Mouse (Mus musculus): ENCODE data around the gene Muc5b. TPM values are rescaled to one million over a fixed set of nuclear protein-coding genes. Genes with fewer than 3 reads are reported as not detected.
"Not testable (repeated sequence)": the region's sequence is repeated elsewhere in the genome, so short reads cannot be mapped to it uniquely, and the experiment has no call there.

The Muc5b gene
- polyA plus RNA-seq (2015; fragmentation: Nextera tagmentation; extraction: Ambion mirVana), result 0.03 TPM in 1 of 2 replicates, not detected in the other

GRCm38 (mm10) chr7:141838779-141839178 is at the start of gene Muc5b:
TSS of gene Muc5b (plus strand) at chr7:141839070.
- ATAC-seq (ENCODE audit: low FRiP score, low read depth), result no peak
- Histone ChIP-seq H3K9ac (no peak within 1 kb of the TSS), H3K4me1 (no peaks in the 10 kb centered on the region), H3K4me2 (replicated peaks) (no peak within 1 kb of the TSS), H3K36me3 (no peaks in the 10 kb centered on the region), H3K27ac (no peak within 1 kb of the TSS), H3K27me3 (no peaks in the 10 kb centered on the region), H3K4me3 (no peak within 1 kb of the TSS), H3K9me3 (no peaks in the 10 kb centered on the region)
- WGBS, result 59% methylated on average over 5 of the region's 5 CpGs

DNA sequence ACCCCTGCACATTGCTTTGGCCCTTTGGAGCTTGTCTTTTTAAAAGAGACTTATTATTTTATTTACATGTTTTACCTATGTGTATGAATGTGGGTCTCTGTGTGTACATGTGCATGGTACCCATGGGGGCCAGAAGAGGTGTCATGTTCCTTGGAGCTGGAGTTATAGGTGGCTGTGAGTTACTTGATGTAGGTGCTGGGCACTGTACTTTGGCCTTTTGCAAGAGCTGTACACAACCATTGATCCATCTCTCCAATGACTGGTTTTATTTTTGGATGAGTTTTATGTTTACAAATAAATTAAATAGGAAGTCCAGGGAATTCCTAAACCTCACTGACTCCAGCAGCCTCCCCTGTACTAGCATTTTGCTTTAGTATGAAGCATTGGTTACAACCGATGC is 44.6 kb upstream of the Muc5b start:
- peaks cover 16% of the 10 kb centered on the region for H3K9me3 ChIP-seq
- WGBS, result 95% methylated on average over 1 of the region's 1 CpGs

DNA sequence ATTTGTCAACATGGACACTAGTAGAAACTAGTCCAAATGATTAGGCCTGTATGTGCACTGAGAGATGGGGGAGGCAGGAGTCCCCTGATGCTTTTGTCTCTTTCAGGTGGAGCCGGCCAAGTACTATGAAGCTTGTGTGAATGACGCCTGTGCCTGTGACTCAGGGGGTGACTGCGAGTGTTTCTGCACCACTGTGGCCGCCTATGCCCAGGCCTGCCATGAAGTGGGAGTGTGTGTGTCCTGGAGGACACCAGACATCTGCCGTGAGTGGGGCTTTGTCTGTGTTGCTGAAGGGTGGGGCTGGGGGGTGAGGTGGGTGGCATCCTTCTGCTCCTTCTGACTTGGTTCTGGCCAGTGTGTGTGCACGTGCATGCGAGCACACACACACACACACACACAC is 35.7 kb upstream of the Muc5b start:
- 86% methylated on average over 7 of the region's 7 CpGs for WGBS
- no peak for ATAC-seq (ENCODE audit: low FRiP score, low read depth)
- no peaks in the 10 kb centered on the region for H3K36me3 ChIP-seq
- no peaks in the 10 kb centered on the region for H3K4me1 ChIP-seq
- no peaks in the 10 kb centered on the region; the same call in 1 of the 2 replicates for H3K27me3 ChIP-seq
- no peak overlapping the region for H3K4me2 ChIP-seq (replicated peaks)
- peaks cover 7% of the 10 kb centered on the region for H3K9me3 ChIP-seq
- H3K4me3 ChIP-seq, result no peak overlapping the region
- H3K27ac ChIP-seq, result no peak overlapping the region
- H3K9ac ChIP-seq, result no peak overlapping the region

More for the DNA sequence above, 44.6 kb upstream of the Muc5b start:
- Histone ChIP-seq H3K4me1 (no peaks in the 10 kb centered on the region), H3K4me3 (no peak overlapping the region), H3K36me3 (no peaks in the 10 kb centered on the region), H3K27me3 (no peaks in the 10 kb centered on the region), H3K27ac (no peak overlapping the region), H3K4me2 (replicated peaks) (no peak overlapping the region), H3K9ac (no peak overlapping the region)
- ATAC-seq (ENCODE audit: low FRiP score, low read depth), result no peak

GRCm38 (mm10) chr7:141805384-141805783 is 33.5 kb upstream of the Muc5b start:
- 84% methylated on average over 7 of the region's 7 CpGs for WGBS
- Histone ChIP-seq H3K4me2 (replicated peaks) (no peak overlapping the region), H3K27me3 (no peaks in the 10 kb centered on the region; the same call in 1 of the 2 replicates), H3K9me3 (no peaks in the 10 kb centered on the region), H3K4me1 (no peaks in the 10 kb centered on the region), H3K27ac (no peak overlapping the region), H3K36me3 (no peaks in the 10 kb centered on the region), H3K4me3 (no peak overlapping the region), H3K9ac (no peak overlapping the region)
- ATAC-seq (ENCODE audit: low FRiP score, low read depth), result no peak

DNA sequence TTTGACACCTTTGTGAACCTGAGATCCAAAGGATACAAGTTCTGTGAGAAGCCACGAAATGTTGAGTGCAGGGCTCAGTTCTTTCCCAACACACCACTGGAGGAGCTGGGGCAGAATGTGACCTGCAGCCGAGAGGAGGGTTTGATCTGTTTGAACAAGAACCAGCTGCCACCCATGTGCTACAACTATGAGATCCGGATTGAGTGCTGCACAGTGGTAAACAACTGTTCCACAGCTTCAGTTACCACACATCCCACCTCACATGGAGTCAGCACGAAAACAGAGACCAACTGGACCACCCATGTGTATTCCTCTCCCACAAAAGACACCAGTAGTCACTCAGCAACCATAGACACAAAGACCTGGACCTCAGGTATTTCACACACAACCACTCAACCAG is 31.0 kb upstream of the Muc5b start:
- no CpG with 5 or more reads among the region's 4 CpGs for WGBS
- ATAC-seq (ENCODE audit: low FRiP score, low read depth); H3K36me3 ChIP-seq; H3K4me3 ChIP-seq; H3K27me3 ChIP-seq; H3K4me2 ChIP-seq (replicated peaks); H3K4me1 ChIP-seq; H3K9ac ChIP-seq; H3K27ac ChIP-seq; H3K9me3 ChIP-seq: not testable (repeated sequence)

- WGBS, result no CpG with 5 or more reads among the region's 4 CpGs
- not testable (repeated sequence) for H3K27me3 ChIP-seq; ATAC-seq (ENCODE audit: low FRiP score, low read depth); H3K4me1 ChIP-seq; H3K9me3 ChIP-seq; H3K36me3 ChIP-seq; H3K27ac ChIP-seq; H3K4me2 ChIP-seq (replicated peaks); H3K4me3 ChIP-seq; H3K9ac ChIP-seq
These were observed 28.9 kb upstream of the Muc5b start for GRCm38 (mm10) chr7:141809933-141810332.

DNA sequence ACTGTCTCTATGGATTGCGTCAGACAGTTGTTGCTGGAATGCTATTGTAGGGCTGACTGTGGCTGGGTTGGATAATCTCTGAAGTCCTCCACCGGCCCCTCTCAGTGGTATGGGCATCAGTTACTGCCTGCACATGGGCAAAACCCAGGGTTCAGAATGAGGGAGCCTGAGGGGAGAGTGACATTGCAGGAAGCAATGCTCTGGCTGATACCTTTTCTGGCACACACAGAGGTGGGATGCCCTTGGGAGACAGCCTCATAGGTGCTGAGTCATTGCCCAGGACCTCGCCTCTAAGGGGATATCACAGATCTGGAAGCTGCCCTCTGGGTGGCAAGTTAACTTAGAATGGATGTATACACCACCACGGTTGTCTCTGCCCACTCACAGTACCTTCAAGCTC is 25.5 kb upstream of the Muc5b start:
- H3K36me3 ChIP-seq, result no peaks in the 10 kb centered on the region
- no peak overlapping the region for H3K9ac ChIP-seq
- H3K4me2 ChIP-seq (replicated peaks), result no peak overlapping the region
- no peak overlapping the region for H3K27ac ChIP-seq
- H3K4me1 ChIP-seq, result no peaks in the 10 kb centered on the region
- no peak for ATAC-seq (ENCODE audit: low FRiP score, low read depth)
- H3K27me3 ChIP-seq, result no peaks in the 10 kb centered on the region
- H3K9me3 ChIP-seq, result no peaks in the 10 kb centered on the region
- H3K4me3 ChIP-seq, result no peak overlapping the region
- WGBS, result 72% methylated on average over 4 of the region's 4 CpGs

DNA sequence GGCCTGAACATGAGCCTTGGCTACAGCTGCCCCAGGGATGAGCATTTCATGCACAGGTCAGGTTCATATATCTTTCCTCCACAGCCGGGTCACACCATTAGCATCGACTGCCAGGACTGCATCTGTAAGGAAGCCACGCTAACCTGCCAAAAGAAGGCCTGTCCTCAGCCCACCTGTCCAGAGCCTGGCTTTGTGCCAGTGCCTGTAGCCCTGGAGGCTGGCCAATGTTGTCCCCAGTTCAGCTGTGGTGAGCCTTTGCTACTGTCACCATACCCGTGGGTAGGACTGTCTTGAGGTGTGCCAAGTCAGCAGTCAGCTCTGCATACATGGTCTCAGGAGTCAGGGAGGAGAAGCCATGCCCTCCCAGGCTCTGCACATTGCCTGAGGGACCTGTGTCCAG is 23.5 kb upstream of the Muc5b start:
- H3K27me3 ChIP-seq, result no peaks in the 10 kb centered on the region
- ATAC-seq (ENCODE audit: low FRiP score, low read depth), result no peak
- no peak overlapping the region for H3K9ac ChIP-seq
- no peak overlapping the region for H3K27ac ChIP-seq
- H3K4me1 ChIP-seq, result no peaks in the 10 kb centered on the region
- 84% methylated on average over 4 of the region's 4 CpGs for WGBS
- no peak overlapping the region for H3K4me2 ChIP-seq (replicated peaks)
- no peaks in the 10 kb centered on the region for H3K36me3 ChIP-seq
- H3K9me3 ChIP-seq, result no peaks in the 10 kb centered on the region
- H3K4me3 ChIP-seq, result no peak overlapping the region

DNA sequence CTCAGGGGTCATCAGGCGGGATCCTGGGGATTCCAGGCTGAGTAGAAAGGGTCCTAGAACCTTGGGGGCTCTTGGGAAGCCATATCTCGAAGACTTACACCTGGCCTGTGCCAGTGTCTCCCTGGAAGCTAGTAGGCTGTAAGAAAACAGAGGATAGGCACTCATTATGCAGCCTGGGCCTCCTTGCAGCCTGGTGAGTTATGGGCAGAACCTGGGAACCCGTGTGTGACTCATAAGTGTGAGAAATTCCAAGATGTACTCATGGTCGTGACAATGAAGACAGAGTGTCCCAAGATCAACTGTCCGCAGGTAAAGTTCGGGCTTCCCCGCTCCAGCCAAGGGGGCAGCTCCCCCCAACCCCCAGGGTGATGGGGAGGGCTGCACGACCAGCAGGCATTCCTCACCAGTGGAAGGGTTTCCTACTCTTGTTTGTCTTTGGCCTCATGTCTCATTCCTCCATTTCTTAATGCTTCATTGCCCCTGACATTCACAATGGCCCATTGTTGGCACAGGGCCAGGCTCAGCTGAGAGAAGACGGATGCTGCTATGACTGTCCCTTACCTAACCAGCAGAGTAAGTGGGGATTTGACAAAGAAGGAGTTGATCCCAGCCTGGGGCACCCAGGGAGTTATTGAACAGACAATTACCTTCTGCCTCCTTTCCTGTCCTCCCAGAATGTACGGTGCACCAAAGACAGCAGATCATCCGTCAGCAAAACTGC is 21.4 kb upstream of the Muc5b start:
- Histone ChIP-seq H3K9ac (no peak overlapping the region), H3K36me3 (no peaks in the 10 kb centered on the region), H3K27me3 (no peaks in the 10 kb centered on the region), H3K4me1 (peaks cover 4% of the 10 kb centered on the region; the same call in 1 of the 2 replicates), H3K4me3 (no peak overlapping the region), H3K27ac (no peak overlapping the region), H3K9me3 (no peaks in the 10 kb centered on the region), H3K4me2 (replicated peaks) (no peak overlapping the region)
- ATAC-seq (ENCODE audit: low FRiP score, low read depth), result no peak
- WGBS, result 78% methylated on average over 11 of the region's 11 CpGs

- H3K4me3 ChIP-seq, result no peak overlapping the region
- H3K9me3 ChIP-seq, result no peaks in the 10 kb centered on the region
- 78% methylated on average over 3 of the region's 3 CpGs for WGBS
- H3K4me2 ChIP-seq (replicated peaks), result no peak overlapping the region
- ATAC-seq (ENCODE audit: low FRiP score, low read depth), result no peak
- no peak overlapping the region for H3K9ac ChIP-seq
- H3K4me1 ChIP-seq, result peaks cover 10% of the 10 kb centered on the region; the same call in 1 of the 2 replicates
- H3K36me3 ChIP-seq, result no peaks in the 10 kb centered on the region
- no peak overlapping the region for H3K27ac ChIP-seq
- no peaks in the 10 kb centered on the region for H3K27me3 ChIP-seq
These were observed 20.6 kb upstream of the Muc5b start for GRCm38 (mm10) chr7:141818267-141818666.

DNA sequence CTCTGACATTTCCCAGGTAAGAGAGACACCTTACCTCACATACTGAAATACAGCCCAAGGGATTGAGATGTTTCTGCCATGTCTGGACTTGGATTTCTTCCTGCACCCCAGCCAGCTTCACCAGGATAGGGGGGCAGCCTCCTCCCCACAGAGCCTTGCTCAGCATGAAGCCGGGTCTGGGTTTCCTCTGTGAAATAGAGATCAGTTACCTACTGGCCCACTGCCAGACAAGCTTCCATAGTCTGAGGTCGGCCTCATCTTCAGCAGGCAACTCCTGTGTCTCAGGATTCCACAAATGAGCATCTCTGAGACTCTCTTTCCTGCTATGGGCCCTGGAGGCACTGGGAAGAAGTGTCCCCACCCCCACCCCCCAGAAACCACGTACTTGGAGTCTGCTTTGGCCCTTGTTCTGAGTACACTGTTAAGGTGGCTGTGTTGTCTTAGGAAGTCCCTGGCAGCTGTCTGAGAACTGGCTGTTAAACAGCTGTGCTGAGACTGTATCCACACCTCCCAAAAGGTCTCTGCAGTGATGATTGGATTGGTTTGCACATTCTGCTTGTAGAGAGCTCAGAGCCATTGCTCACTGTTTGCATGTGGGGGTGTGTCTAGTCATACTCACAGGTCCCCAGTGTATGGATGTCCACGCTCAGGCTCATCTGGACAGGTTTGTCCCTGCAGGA is 16.1 kb upstream of the Muc5b start:
- 38% methylated on average over 4 of the region's 4 CpGs for WGBS
- Histone ChIP-seq H3K36me3 (no peaks in the 10 kb centered on the region), H3K4me2 (replicated peaks) (no peak overlapping the region), H3K4me1 (peaks cover 10% of the 10 kb centered on the region; the same call in 1 of the 2 replicates), H3K4me3 (no peak overlapping the region), H3K27me3 (no peaks in the 10 kb centered on the region), H3K27ac (no peak overlapping the region; the same call in 1 of the 2 replicates), H3K9me3 (no peaks in the 10 kb centered on the region), H3K9ac (no peak overlapping the region)
- ATAC-seq (ENCODE audit: low FRiP score, low read depth), result peak; percentile 44; the same call in 1 of the 2 replicates

DNA sequence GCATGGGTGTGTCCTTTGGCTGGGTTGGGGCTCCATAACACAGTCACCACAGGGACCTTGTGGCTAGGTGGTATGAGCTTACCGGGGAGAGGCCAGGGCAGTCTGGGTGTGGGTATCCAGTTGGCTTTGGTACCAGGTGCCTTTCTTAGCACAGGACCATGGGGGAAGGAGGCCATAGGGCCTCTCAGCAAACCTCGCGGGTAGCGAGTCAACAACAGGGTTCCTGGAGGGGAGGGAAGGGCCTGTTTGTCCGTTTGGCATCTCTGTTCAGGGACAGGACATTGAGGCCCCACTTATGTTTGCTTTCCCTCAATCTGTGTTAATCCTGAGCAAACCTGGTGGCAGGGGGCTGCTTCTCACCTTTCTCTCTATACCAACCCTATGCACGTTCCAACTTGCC is 15.2 kb upstream of the Muc5b start:
- ATAC-seq (ENCODE audit: low FRiP score, low read depth), result no peak

More for the DNA sequence above, 15.2 kb upstream of the Muc5b start:
- H3K4me2 ChIP-seq (replicated peaks), result no peak overlapping the region
- 83% methylated on average over 6 of the region's 6 CpGs for WGBS
- H3K9ac ChIP-seq, result no peak overlapping the region
- no peaks in the 10 kb centered on the region for H3K36me3 ChIP-seq
- H3K9me3 ChIP-seq, result no peaks in the 10 kb centered on the region
- no peak overlapping the region for H3K27ac ChIP-seq
- peaks cover 10% of the 10 kb centered on the region; the same call in 1 of the 2 replicates for H3K4me1 ChIP-seq
- no peaks in the 10 kb centered on the region for H3K27me3 ChIP-seq
- no peak overlapping the region for H3K4me3 ChIP-seq
